Mouse (Mus musculus) cerebellum, adult 8-10 months (tissue): ENCODE data around the gene Lsm8.
"Not testable (repeated sequence)": the region's sequence is repeated elsewhere in the genome, so short reads cannot be mapped to it uniquely, and the experiment has no call there.

Experiments used
- DNase-seq: peaks from one replicate; pipeline ENCODE4 v3.0.0; 2022

Gene Lsm8

GRCm38 (mm10) chr6:18848051-18848701 lies at the start of gene Lsm8:
TSS of gene Lsm8 (plus strand) at chr6:18848579.
- peak; percentile 94 for DNase-seq

- DNase-seq, result no peak
Observed at GRCm38 (mm10) chr6:18800869-18801511, 47.4 kb upstream of the Lsm8 start.

GRCm38 (mm10) chr6:18812623-18813022 lies 35.8 kb upstream of the Lsm8 start:
- no peak for DNase-seq

- no peak for DNase-seq
Observed at GRCm38 (mm10) chr6:18815606-18816005, 32.8 kb upstream of the Lsm8 start.

GRCm38 (mm10) chr6:18819343-18819742 lies 29.0 kb upstream of the Lsm8 start:
- DNase-seq, result peak; percentile 54

GRCm38 (mm10) chr6:18820246-18820645 lies 28.1 kb upstream of the Lsm8 start:
- DNase-seq, result no peak

GRCm38 (mm10) chr6:18822812-18823211 lies 25.6 kb upstream of the Lsm8 start:
- no peak for DNase-seq

GRCm38 (mm10) chr6:18832958-18833357 lies 15.4 kb upstream of the Lsm8 start:
- no peak for DNase-seq

- DNase-seq, result not testable (repeated sequence)
Observed at GRCm38 (mm10) chr6:18844529-18844928, 3.9 kb upstream of the Lsm8 start.

- DNase-seq, result not testable (repeated sequence)
Observed at GRCm38 (mm10) chr6:18845571-18845970, 2.8 kb upstream of the Lsm8 start.

- DNase-seq, result no peak
Observed at GRCm38 (mm10) chr6:18848702-18849061, 303 bp downstream of the Lsm8 start.

GRCm38 (mm10) chr6:18855323-18855722 lies 6.9 kb downstream of the Lsm8 start:
- DNase-seq, result no peak

- DNase-seq, result no peak
Observed at GRCm38 (mm10) chr6:18856487-18857078, 8.2 kb downstream of the Lsm8 start.

- no peak for DNase-seq
Observed at GRCm38 (mm10) chr6:18866018-18866417, 17.6 kb downstream of the Lsm8 start, which contains the start of gene Ankrd7. TSS of gene Ankrd7 (plus strand) at chr6:18866318.

GRCm38 (mm10) chr6:18889030-18889429 lies 40.7 kb downstream of the Lsm8 start:
- no peak for DNase-seq

- DNase-seq, result no peak
Observed at GRCm38 (mm10) chr6:18894142-18894541, 45.8 kb downstream of the Lsm8 start.
